Mouse (Mus musculus) brain, embryonic 18.5 days (tissue): ENCODE measurements at regions not wholly inside any gene's neighbourhood (a gene's known extent, or its start where the extent isn't known, plus 50 kb on each side); places are given as distances from the start of the nearest gene placed in this dataset.

ENCODE experiments used
- DNase-seq: peaks from one replicate; pipeline ENCODE4 v3.0.0-alpha.2; 2012; ENCODE audit warnings: low read depth, low spot score

DNA sequence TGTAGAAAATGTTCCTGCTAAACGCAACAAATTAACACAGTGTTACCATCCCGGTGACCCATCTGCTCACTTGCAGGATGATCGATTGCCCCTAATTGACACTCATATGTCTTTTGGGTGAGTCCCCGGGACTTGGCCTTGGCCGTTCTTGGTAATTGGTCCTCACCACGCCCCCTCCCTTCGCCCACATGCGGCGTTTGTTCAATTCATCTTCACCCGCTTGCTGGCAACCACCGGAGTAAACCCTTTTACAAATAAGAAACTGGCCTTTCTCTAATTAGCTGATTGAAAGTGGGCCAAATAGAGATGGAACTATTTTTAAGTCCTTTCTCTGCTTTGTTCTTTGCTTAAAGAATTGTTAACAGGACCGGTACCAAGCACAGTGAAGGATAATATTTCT lies 234.7 kb upstream of the Ajap1 start:
- DNase-seq = no peak

GRCm38 (mm10) chr4:153724045-153724444 lies 233.0 kb upstream of the A430005L14Rik start:
- no peak for DNase-seq

DNA sequence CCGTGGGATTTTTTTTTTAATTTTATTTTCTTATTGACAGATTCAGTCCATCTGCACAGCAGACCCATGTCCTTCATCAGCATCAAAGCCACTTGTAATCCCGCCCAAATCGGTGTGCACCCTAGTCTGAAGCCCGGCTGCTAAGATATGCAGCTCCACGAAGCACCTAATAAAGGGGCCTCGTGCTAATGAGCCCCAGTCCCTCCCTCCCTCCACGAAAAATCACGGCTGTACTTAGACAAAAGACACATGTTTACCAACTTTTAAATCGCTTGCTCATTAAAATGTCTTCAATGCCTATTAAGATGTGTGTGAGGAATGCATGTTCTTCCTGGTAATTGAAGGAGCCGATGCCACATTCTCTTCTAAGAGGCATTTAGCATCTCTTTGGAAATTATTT lies 229.8 kb upstream of the A430005L14Rik start:
- no peak for DNase-seq

- no peak for DNase-seq
These were observed 229.1 kb upstream of the A430005L14Rik start for GRCm38 (mm10) chr4:153727896-153728422.

DNA sequence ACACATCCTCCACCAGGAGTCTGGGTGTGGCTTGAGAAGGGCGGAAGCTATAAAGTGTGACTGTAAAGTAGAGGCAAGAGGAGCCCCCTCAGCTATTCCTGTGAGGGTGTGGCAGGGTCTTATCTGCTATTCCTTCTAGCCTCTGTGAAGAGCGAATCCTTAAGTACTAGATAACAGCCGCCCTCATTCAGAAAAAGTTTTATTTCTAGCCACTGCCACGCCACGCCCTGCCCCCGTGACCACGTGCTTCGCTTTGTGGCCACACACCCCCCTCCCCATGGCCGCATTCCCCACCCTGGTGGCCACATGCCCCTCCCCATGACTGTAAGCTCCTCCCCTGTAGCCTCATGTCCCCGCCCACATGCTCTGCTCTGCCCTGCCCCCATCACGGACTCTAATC lies 218.9 kb upstream of the A430005L14Rik start:
- DNase-seq = no peak

- DNase-seq = no peak
These were observed 214.8 kb upstream of the A430005L14Rik start for GRCm38 (mm10) chr4:153742241-153742640.

GRCm38 (mm10) chr4:153752791-153753190 lies 204.2 kb upstream of the A430005L14Rik start:
- DNase-seq = no peak

DNA sequence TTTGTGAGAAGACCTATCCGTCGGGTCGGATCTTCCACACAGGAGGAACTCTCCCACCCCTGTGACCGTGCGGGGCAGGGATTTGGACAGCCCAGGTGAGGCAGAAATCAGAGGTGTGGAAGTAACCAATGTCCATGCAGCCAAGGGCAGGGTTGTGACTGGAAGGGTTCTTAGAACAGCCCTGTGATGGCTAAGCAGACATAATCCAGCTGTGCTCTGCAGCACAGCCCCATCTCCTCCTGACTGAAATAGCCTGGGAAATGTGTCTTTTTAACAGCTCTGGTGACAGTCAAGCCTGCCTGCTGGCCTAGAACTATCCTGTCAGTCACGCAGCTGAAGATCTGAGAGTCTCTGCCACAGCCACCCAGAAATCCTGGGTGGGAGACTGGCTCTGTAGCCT lies 198.7 kb upstream of the A430005L14Rik start:
- DNase-seq = no peak

DNA sequence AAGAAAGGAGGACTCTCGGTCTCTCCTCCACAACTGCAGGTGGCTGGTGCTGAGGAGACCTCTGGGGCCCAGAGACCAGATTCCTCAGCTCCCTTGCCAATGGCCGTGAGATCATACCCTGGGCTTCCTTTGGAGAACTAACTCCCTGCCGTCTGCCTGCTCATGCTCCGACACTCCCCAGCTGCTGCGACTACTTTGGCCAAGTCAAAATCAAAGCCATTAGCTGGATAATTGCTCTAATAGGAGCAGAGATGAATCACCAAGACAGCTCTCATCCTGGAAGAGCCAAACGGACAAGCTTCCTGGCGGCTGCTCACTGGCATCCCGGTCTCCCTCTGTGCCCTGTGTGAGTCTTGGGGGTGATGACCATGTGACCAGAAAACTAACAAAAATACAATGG lies 198.3 kb upstream of the A430005L14Rik start:
- DNase-seq = no peak

- DNase-seq = no peak
These were observed 196.1 kb upstream of the A430005L14Rik start for GRCm38 (mm10) chr4:153760934-153761333.

- DNase-seq = no peak
These were observed 193.6 kb upstream of the A430005L14Rik start for GRCm38 (mm10) chr4:153763413-153763812.

DNA sequence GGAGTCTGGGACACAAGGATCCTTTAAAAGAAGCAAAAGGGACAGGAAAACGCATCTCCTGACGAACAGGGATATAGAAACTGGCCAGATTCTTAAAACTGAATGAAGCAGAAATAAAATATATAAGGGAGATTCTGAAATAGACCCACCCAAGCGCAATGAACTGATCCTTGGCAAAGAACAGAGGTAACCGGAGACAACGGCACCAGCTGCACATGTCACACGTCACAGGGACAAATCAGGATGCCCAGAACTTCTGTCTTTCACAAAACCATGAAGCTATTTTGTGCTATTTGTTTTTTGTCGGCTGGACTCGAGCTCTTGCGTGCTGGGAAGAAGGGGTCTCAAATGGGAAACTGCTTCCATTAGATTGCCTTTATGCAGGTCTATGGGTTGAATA lies 189.3 kb upstream of the A430005L14Rik start:
- DNase-seq = no peak

GRCm38 (mm10) chr4:153768350-153768749 lies 188.7 kb upstream of the A430005L14Rik start:
- no peak for DNase-seq

- peak; percentile 40 for DNase-seq
These were observed 186.4 kb upstream of the A430005L14Rik start for GRCm38 (mm10) chr4:153770675-153771074.

DNA sequence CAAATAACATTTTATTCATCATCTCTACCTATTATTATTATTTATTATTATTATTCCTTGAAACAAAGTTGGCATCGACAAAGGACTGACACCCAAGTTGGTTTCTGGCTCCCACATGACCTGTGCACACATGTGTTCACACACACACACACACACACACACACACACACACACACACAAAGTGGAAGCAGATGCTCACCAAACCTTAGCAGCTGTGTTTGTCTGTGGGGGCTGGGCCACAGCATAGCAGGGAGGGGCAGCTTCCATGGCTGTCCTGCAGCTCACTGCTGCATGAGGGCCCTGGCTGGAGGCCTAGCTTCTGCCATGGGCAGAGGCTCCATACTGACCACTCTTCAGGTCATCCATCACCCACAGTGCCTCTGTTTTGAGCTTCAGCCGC lies 176.5 kb upstream of the A430005L14Rik start:
- no peak for DNase-seq

DNA sequence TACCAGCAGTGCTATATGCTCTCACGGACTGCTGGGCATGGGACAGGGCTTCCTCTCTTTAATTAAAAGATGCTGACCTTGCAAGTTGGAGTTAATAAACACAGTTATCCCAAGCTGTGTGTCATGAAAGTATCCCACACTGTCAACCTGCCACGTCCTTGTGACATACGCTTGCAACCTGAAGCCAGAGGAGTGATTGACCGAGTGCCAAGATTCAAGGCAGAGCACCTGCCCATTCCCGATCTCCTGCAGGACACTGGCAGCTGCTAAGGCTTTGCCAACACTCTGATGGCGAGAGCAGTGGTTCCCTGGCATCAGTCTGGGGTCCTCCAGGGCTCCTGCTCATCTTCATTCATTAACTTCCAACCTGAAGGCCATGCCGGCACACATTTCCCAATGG lies 175.8 kb upstream of the A430005L14Rik start:
- no peak for DNase-seq

DNA sequence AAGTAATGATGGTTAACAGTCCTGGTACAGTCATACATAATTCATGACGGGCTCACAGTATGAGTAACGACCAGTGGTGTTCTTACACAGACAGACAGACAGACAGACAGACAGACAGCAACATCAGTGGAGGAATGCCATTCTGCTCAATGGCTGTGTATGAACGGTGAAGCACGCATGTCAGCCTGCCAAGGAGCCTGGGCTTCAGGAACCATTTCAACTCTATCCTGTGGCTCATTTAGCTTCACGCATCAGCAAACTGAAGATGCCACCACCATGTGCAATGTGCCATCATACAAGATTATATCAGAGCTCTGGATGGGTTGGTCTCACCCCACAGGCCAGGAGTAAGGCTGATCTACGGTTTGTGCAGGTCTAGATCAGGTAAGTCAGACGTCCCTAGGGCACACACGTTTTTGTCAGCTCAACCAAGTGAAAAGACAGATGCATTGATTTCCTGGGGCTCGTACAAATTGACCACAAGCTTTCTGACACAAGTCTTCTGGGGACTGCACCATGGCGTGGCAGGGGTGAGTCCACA lies 175.0 kb upstream of the A430005L14Rik start:
- no peak for DNase-seq

DNA sequence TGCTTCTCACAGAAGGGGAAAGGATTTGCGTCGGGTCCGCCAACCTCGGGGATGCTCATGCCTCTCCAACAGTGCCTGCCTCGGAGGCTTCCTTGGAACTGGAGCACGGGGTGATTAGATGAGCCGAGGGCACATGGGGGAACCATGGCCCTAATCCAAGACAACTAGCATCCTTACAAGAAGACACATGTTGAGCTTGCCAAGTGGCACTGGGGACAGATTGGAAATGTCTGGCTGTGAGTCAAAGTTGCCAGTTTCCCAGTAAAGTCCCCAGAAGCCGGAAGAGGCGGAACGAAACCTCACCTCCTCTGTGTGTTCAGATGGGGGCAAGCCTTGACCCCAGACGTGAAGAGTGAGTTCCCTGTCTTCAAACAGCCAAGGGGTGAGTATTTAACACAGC lies 172.6 kb upstream of the A430005L14Rik start:
- DNase-seq = no peak

DNA sequence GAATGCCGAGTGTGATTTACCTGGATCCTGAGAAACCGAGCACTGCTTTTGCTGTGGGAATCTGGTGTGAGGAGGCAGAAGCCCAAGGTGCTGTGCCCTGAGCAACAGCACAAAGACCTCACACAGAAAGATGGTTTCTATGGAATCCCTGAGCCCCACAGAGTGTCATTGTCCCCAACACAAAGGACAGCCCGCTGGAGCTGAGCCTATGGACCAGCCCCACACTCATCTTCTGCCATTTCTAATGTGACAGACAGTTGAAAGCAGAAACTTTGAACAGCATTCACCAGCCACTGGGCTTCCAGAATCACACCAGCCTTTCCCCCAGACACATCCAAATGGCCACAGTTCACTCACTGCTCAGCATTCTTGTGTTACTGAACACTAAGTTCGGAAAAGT lies 171.5 kb upstream of the A430005L14Rik start:
- no peak for DNase-seq

GRCm38 (mm10) chr4:153792307-153792706 lies 164.7 kb upstream of the A430005L14Rik start:
- no peak for DNase-seq

GRCm38 (mm10) chr4:153798061-153798460 lies 159.0 kb upstream of the A430005L14Rik start:
- DNase-seq = no peak

GRCm38 (mm10) chr4:153805727-153806126 lies 151.3 kb upstream of the A430005L14Rik start:
- DNase-seq = no peak

DNA sequence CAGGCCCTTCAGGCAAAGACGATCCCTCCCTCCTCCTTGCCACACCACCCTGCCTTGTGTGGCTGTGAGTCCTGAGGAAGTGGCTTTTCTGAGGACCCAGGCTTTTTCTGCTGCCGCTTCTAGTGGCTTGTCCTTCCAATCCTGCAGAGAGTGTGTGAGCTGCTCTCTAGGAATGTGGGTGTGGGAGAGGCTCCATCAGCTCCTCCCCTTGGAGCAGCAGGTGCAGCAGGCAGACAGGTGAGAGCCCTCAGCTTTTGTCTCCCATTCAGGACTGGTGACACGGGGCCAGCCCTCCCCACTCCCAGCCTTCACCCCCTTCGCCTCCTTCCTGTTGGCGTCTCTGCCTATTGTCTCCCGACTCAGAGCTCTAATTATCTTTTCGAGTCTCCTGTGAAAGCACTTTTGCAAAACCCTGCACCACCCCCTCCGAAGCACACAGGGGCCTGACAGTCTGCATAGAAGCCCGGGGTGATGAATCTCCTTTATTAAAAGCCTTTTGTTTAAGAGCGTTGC lies 150.8 kb upstream of the A430005L14Rik start:
- DNase-seq = peak; percentile 46
